Mouse (Mus musculus) heart, postnatal 0 days (tissue): ENCODE measurements around the gene Sh3gl1.

Source experiments
- CTCF ChIP-seq: IDR thresholded peaks from 2 replicates; pipeline ENCODE4 v1.5.1; 2016; ENCODE audit warnings: antibody characterized with exemption, control low read depth, low read depth
- EP300 ChIP-seq: IDR thresholded peaks from 2 replicates; pipeline ENCODE4 v1.6.1; 2016; ENCODE audit warnings: antibody characterized with exemption, low read depth

DNA sequence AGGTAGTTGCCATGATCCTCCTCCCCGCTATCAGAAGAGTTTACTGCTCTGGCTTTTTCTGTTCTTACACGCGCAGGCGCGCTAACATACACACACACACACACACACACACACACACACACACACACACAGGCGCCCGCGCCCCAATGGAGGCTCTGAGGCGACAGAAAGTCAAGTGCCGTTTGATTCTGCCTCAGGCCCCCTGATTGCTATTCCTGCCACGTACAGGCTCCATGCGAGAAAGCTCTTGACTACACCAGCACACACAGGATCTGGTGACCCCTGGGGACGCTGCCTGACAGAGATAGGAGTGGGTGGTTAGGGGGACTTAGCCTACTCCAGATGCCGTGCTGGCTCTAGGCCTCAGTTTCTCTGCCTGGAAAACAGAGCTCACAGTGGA lies 66.9 kb downstream of the Sh3gl1 start:
- TF ChIP-seq EP300, result no peak
- no peak for TF ChIP-seq CTCF
